Mouse (Mus musculus) kidney, adult 2 months (tissue): ENCODE measurements around the gene Gm12216.

ENCODE experiments used
- CTCF ChIP-seq: fragments of 200-500 bp; conservative IDR thresholded peaks from 2 replicates; pipeline ENCODE4 v1.5.1; 2011; ENCODE audit warnings: low read depth, mild to moderate bottlenecking, control low read depth, low read length, moderate library complexity, mixed read lengths; ENCODE audit not compliant: insufficient read depth, insufficient read length
- POLR2A ChIP-seq: fragments of 200-500 bp; IDR thresholded peaks from one replicate; pipeline ENCODE4 v1.6.1; 2011; ENCODE audit warnings: low read depth, low read length, control low read depth

DNA sequence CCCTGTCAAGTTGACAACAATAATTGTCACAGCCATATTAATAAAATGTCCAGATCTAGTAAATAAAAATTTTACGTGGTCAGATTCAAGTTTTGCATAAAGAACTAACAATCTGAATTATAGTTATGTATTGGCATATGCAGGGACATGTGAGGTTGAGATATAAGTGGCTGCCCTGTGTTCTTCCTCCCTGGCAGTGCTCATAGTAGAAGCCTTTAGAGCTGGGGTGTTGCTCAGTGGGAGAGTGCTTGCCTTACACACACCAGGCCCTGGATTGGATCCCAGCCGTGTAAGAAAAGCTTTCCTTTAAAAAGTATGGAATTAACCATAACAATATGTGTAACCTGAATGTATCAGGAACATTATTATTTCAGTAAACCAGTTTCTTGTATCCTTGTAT lies 34.4 kb upstream of the Gm12216 start:
- TF ChIP-seq CTCF: no peak
- no peak for TF ChIP-seq POLR2A
